Mouse (Mus musculus): ENCODE measurements around the gene Lrp1. TPM values are rescaled to one million over a fixed set of nuclear protein-coding genes. Genes with fewer than 3 reads are reported as not detected.
A peak's percentile ranks its signal among the peaks of the same experiment; 100 is the strongest.

The Lrp1 gene
- total RNA-seq, 2 experiments from 2014 or later, result 277 to 285 TPM

DNA sequence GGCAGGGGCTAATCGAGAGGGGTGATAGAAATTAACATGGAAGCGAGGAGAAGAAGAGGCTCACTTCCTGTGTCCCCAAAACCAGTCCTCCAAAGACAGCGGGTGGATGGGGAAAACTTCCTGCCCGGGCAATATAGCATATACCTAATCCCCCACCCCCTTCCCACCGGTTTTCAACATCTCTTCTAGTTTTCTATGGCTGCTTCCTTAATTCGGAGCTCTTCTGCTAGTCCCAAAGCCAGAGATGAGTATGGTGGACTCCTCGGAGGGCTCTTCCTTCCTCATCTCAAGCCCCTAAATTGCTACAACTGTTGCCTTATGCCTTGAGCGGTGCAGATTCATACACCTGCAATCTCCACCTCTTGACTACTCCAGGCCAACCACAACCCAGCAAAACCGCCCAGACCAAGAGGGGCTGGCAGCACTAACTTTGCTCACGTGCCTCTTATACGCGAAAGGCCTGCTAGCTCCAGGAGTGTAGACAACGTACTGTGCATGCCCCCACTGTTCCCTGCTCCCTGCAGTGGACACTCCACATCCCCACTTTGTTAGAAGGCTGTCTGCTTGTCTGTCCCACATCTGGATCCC lies 106.7 kb downstream of the Lrp1 start:
- DNase-seq (ENCODE audit: low spot score in 2 of 2), result no peak
- intact Hi-C loops (cut with DNase I), result no loop called here

DNA sequence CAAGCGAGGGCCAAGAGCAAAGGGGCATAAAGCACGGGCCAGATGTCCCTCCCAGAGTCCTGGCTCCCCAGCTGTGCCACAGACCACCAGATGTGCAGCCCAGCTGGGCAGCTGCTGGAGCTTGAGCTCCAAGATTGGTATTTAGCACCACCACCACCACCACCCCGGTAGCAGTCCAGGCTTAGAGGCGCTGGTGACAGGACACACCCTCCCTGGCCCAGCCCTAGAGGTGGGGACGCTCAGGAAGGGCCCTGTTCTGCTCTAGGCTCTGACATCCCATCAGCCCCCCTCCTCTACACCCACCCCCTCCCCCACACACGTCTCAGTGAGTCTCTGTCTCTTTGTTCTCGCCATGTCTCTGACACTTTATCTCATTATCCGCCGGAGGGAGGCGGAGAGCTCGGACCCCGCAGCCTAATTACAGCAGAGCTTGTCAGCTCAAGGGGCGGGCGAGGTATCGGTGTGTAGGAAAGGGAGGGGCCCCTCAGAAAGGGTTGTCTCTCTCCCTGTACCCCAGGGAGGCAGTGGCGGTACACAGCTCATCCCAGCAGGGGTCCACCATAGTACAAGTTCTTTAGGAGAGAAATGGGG lies 107.4 kb downstream of the Lrp1 start:
- intact Hi-C loops (cut with DNase I), result loop anchor here (1.0 kb wide), 1 partner anchor 23 kb away; no protein-coding TSS in a partner anchor

GRCm38 (mm10) chr10:127512813-127513212 lies 108.1 kb downstream of the Lrp1 start:
- intact Hi-C loops (cut with DNase I), result loop anchor here (1.0 kb wide), 1 partner anchor 23 kb away; no protein-coding TSS in a partner anchor
- DNase-seq (ENCODE audit: low spot score in 2 of 2), result peak; percentile 95 to 97

More for the DNA sequence above, 107.4 kb downstream of the Lrp1 start:
- DNase-seq (ENCODE audit: low spot score in 2 of 2), result no peak

GRCm38 (mm10) chr10:127512307-127512666 lies 108.7 kb downstream of the Lrp1 start:
- no peak for DNase-seq (ENCODE audit: low spot score in 2 of 2)
- intact Hi-C loops (cut with DNase I), result no loop called here

- peak; percentile 94 for DNase-seq (ENCODE audit: low spot score in 2 of 2)
- intact Hi-C loops (cut with DNase I), result no loop called here
Observed at GRCm38 (mm10) chr10:127511634-127512306, 109.2 kb downstream of the Lrp1 start.

DNA sequence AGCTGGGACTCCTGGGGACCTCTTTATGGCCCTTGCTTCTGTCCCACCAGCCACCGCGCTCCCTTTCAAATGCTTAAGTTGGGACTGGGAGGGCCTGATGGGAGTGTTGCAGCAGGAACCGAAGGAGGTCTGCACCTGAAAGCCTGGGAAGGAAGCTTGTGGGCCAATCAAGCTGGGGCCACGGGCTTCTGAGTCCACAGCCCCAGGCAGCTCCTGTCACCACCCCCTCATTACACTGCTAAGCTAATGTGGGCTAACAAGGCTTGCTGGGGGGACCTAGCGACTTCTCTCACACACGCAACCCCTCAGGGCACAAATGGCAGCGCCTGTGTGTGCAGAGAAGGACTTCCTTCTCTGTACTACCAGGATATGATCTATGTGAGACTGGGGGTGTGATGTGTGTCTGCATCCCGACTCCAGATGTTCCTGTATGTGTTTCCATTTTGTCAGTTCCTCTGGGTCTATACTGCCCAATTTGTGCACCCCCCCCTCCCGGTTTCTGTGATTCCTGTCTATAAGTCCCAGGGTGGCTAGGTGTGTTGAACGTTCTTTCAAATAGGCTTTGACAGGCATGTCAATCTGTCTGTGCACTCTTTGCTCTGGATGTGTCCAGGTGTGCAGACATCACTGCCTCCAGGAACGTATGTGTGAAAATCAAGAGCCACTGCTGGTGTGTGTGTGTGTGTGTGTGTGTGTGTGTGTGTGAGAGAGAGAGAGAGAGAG lies 109.9 kb downstream of the Lrp1 start:
- intact Hi-C loops (cut with DNase I), result no loop called here
- no peak for DNase-seq (ENCODE audit: low spot score in 2 of 2)

GRCm38 (mm10) chr10:127509837-127510701 lies 110.9 kb downstream of the Lrp1 start:
- intact Hi-C loops (cut with DNase I), result loop anchor here (1.0 kb wide), 1 partner anchor 28 kb away; no protein-coding TSS in a partner anchor
- no peak for DNase-seq (ENCODE audit: low spot score in 2 of 2)

DNA sequence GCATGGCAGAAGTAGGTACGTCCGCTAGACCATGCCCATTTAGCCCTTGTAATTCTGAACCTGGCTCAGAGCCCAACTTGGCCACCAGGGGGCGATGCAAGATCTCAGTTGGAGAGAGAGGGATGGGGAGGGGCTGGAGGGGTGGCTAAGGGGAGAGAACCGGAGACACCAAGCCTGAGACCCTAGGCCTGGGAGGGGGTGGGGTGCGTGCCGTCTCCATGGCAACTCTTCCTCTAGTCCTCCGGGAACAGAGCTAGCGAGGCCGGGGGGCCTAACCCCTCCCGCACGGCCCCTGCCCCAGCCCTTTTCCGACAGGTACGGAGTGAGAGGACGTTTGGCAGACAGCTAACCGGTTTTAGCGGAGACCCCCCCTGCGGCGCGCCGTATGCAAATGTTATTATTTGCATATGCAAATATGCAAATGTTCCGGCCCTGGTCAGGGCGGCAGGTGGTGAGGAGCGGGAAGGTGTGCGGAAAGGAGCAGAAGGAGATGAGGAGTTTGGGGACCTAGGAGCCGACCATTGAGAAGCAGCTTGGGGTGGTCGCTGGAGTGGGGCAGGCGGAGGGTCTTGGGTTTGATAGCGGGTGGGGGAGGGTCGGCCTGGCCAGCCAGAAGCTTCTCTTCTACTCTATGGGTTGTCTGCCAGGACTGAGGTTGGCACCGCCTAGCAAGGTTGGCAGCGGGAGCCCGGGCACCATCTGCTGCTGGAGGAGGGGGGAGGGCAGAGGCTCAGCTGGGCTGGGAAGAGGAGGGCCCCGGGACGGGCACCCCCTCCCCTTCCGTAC lies 111.7 kb downstream of the Lrp1 start:
- peak; percentile 81 to 84 for DNase-seq (ENCODE audit: low spot score in 2 of 2)
- intact Hi-C loops (cut with DNase I), result loop anchor here (1.0 kb wide), 1 partner anchor 29 kb away; no protein-coding TSS in a partner anchor

DNA sequence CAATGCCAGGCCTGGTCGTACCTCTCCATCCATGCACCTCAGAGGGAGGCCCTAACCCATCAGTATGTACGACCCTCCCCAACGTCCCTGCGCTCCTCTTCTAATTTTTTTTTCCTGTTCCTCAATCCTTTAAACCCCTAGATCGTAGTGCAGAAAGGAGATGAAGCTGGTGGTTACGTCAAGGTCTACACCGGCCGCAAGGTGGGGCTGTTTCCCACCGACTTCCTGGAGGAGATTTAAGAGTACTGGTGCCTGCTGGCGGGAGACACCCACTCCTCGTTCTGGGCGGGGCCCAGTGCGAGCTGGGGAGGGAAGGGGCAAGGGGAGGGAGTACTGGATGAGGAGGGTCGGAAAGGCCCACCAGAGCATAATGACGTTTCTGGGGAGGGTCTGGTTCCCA lies 112.7 kb downstream of the Lrp1 start:
- intact Hi-C loops (cut with DNase I), result no loop called here
- peak; percentile 73 to 75 for DNase-seq (ENCODE audit: low spot score in 2 of 2)

DNA sequence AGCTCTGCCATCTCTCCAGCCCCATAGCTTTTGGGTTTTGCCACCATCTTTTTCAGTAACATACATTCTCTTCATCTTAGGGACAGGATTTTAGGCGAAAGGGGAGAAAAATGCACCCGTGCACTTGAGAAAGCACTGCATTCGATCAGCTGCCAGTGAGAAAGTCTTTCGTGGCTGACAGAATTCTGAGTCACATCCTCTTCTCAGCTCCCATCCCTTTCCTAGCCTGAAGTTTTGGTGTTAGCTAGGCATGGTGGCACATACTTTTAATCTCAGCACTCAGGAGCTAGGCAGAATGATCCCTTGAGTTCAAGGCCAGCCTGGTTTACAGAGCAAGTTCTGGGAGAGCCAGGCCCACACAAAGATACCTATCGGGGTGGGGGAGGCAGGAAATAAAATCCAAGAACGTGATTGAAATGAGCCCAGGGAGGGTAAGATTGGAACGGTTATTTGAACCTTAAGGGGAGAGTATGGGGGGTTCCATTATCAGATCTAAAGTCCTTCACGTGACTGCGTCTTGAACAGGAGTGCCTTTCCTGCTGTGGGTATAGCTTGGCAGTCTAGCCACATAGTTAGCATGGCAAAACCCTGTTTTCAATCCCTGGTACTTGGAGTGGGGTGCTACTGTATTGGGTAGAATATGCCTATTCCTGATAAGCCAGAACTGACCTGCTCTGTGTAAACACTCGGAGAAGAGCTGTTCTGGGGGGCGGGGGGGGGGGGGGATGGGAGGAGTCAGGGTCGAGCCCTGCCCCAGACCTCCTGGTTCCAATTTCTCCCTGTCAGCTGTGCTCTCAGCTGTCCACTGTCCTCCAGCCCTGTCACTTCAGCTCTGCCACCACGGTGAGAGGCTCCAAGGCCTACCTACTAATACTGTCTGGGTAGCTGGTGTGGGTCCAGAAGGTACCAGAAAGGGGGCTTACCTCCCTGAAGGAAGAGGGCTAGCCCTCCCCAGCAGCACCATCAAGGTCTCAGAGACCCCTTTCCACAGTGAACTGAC lies 119.8 kb downstream of the Lrp1 start, which contains the start of gene Stac3:
Gene Stac3, plus strand, starts transcription at position 793 of the 1,000 bp plus-strand sequence.
- intact Hi-C loops (cut with DNase I), result no loop called here
- no peak for DNase-seq (ENCODE audit: low spot score in 2 of 2)

- DNase-seq (ENCODE audit: low spot score in 2 of 2), result peak in 1 of 2 experiments; percentile 43
- intact Hi-C loops (cut with DNase I), result no loop called here
Observed at GRCm38 (mm10) chr10:127500042-127500441, 120.9 kb downstream of the Lrp1 start.

GRCm38 (mm10) chr10:127499516-127499915 lies 121.4 kb downstream of the Lrp1 start:
- DNase-seq (ENCODE audit: low spot score in 2 of 2), result no peak
- intact Hi-C loops (cut with DNase I), result no loop called here

DNA sequence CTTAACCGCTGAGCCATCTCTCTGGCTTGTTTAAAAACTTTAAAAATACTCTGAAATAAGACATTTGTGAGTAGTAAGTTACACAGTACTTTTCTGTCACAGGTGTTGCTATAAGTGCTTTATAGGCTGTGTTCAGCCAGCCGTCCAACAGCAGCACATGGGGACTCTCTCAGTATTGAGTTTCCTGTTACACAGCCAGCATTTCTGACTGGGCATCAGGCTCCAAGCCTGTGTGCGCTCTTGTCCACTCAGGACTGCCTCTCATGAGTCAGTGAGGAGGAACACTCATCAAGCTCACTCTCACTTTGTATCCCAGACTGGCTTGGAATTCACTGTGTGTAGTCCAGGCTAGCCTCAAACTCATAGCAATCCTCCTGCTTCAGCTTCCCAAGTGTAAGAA lies 124.8 kb downstream of the Lrp1 start:
- no peak for DNase-seq (ENCODE audit: low spot score in 2 of 2)
- intact Hi-C loops (cut with DNase I), result no loop called here

- no peak for DNase-seq (ENCODE audit: low spot score in 2 of 2)
- intact Hi-C loops (cut with DNase I), result no loop called here
Observed at GRCm38 (mm10) chr10:127492118-127492517, 128.8 kb downstream of the Lrp1 start.

DNA sequence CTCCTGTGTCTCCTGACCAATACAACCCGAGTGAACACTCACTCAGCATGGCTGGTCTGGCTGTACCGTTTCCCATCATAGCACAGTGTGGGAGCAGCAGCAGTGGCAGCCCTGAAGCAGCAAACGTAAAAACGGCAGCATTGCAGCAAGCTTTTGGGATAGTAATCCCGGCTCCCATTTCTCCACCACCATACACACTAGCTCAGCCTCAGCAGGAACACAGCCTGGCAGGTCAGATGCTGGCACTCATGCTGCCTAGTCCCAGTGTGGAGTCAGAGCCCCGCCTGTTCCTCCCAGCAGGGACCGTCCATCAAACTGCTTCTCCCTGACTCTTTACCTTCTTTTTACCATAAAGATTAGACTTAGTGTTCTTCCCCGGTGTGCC lies 129.8 kb downstream of the Lrp1 start:
- DNase-seq (ENCODE audit: low spot score in 2 of 2), result peak in 1 of 2 experiments; percentile 32
- intact Hi-C loops (cut with DNase I), result no loop called here

DNA sequence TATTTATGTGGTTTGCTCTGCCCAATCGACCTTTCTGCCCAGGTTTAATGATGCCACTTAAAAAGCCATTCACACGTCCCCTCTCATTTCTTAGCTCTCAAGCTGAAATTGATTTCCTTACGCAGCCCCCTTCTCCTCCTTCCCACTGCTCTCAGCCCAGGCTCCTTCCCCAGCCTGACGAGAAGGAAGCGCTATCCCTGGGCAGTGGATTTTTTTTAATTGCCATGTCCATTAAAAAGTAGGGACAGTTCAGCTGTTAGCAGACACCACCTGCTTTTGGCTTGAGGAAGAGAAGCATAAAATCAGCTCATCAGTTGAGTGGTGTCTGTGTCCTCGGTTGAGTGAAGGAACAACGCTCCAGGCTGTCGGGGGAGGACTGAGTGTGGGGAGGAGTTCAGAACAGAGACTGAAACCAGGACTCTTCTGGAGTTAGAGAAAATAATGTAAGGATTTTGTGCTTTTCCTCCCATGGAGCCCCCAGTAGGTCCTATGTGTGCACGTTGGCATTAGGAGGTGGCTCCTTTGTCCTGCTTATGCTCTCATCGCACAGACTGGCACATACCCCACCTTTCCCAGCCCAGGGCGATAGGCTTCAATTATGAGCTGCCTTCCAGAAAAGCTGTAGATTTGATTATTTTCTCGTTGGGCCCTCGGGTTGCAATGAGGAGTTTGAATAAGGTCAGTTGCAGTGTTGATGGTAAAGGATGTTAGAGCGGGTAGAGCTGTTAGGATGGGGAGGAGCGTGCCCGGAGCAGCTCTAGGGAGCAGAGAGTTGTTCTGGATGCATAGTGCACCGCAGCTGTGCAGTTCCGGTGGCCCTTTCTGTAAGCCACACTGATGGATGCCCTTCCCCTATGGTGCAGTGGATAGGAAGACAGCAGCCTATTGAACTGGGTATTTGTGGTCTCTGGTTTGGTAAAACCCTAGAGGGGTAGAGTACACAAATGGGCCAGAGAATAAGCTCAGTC lies 130.5 kb downstream of the Lrp1 start:
- intact Hi-C loops (cut with DNase I), result no loop called here
- no peak for DNase-seq (ENCODE audit: low spot score in 2 of 2)

All from left cerebral cortex, postnatal 25 days (tissue).